Mouse (Mus musculus): ENCODE measurements around the gene Mrpl48. TPM values are rescaled to one million over a fixed set of nuclear protein-coding genes. Genes with fewer than 3 reads are reported as not detected.

Mrpl48 gene
- total and polyA plus RNA-seq, 3 experiments = 39.5 to 67.3 TPM; not detected in 1

DNA sequence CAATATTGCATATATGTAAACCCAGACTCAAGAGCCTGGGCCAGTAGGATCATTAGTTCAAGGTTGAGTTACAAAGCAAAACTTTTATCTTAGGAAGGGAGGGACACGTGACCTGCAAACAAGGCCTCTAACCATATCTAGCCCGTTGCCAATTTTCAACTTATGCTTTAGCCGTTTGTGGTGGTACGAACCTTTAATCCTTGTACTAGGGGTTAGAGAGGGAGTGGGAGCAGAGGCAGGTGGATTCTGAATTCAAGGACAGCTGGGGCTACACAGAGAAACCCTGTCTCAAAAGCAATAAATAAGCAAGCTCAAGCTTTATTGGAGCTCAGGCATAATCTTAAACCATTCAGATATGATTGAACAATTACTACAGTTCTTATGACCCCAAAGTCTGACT is 34.3 kb upstream of the Mrpl48 start:
- Histone ChIP-seq H3K9me3 (replicated peaks; ENCODE audit: insufficient read depth, low read length) (no peaks in the 10 kb centered on the region), H3K9ac (ENCODE audit: control insufficient read depth, low read depth, low read length, poor library complexity, severe bottlenecking) (no peak overlapping the region), H3K4me3 (ENCODE audit: control insufficient read depth in 1 of 2, insufficient read depth in 1 of 2, low read depth in 2 of 2, low read length in 2 of 2) (no peak overlapping the region), H3K36me3 (ENCODE audit: control insufficient read depth in 1 of 2, insufficient read depth in 2 of 2, low read length in 2 of 2) (peaks cover 2 to 8% of the 10 kb centered on the region in 2 experiments; a peak in 3 of 4 replicates), H3K27me3 (ENCODE audit: control insufficient read depth in 1 of 2, insufficient read depth in 2 of 2, low read length in 2 of 2) (no peaks in the 10 kb centered on the region), H3K4me1 (ENCODE audit: control insufficient read depth in 1 of 2, insufficient read depth in 2 of 2, low read length in 2 of 2) (peaks cover 2 to 7% of the 10 kb centered on the region in 2 experiments), H3K27ac (ENCODE audit: control insufficient read depth, low read depth, low read length) (no peak overlapping the region), H3K79me2 (ENCODE audit: control insufficient read depth, insufficient read depth, low read length, poor library complexity) (no peaks in the 10 kb centered on the region)
- TF ChIP-seq CHD1 (IDR thresholded peaks at IDR 0.05; ENCODE audit: low read depth, low read length) (no peak), TAL1 (IDR thresholded peaks at IDR 0.05; ENCODE audit: low read length) (no peak), MAZ (IDR thresholded peaks at IDR 0.05; ENCODE audit: low read depth, low read length) (no peak), RAD21 (IDR thresholded peaks at IDR 0.05; ENCODE audit: low read depth, low read length) (no peak), MAFK (IDR thresholded peaks at IDR 0.05; ENCODE audit: borderline replicate concordance, low read depth, low read length) (no peak), USF2 (IDR thresholded peaks at IDR 0.05; ENCODE audit: borderline replicate concordance in 1 of 2, insufficient read depth in 1 of 2, low read depth in 1 of 2, low read length in 2 of 2) (no peak), EP300 (IDR thresholded peaks at IDR 0.05; ENCODE audit: low read depth in 1 of 2, low read length in 2 of 2) (no peak), TBP (IDR thresholded peaks at IDR 0.05; ENCODE audit: low read depth, low read length) (no peak), POLR2AphosphoS2 (IDR thresholded peaks at IDR 0.05; ENCODE audit: low read length) (no peak), TCF12 (IDR thresholded peaks at IDR 0.05; ENCODE audit: low read depth, low read length) (no peak)
- no peak for DNase-seq (ENCODE audit: low read depth, low spot score)

DNA sequence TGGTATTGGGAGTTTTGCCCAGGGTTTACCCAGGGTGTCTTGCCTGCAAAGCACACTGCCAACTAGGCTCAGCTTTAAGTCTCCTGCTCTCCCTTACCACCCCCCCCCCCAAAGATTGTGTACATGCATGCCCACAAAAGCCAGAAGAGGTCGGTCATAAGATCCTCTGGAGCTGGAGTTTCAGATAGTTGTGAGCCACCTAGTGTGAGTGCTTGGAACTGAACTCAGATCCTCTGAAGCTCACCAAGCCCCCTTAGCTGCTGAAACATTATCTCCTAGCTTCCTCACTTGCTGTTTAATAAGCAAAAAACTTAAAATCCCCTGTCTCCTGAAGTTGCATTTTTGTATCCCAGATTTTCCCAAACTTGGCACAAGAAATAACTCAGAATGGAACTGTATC is 29.6 kb upstream of the Mrpl48 start:
- H3K27ac ChIP-seq (ENCODE audit: control insufficient read depth, low read depth, low read length) = no peak overlapping the region
- no peaks in the 10 kb centered on the region for H3K27me3 ChIP-seq (ENCODE audit: control insufficient read depth in 1 of 2, insufficient read depth in 2 of 2, low read length in 2 of 2)
- no peak overlapping the region for H3K4me3 ChIP-seq (ENCODE audit: control insufficient read depth in 1 of 2, insufficient read depth in 1 of 2, low read depth in 2 of 2, low read length in 2 of 2)
- H3K36me3 ChIP-seq (ENCODE audit: control insufficient read depth in 1 of 2, insufficient read depth in 2 of 2, low read length in 2 of 2) = peaks cover 2% of the 10 kb centered on the region in 2 experiments; a peak in 3 of 4 replicates
- TF ChIP-seq RAD21 (IDR thresholded peaks at IDR 0.05; ENCODE audit: low read depth, low read length) (peak; percentile 51), MEF2A (IDR thresholded peaks at IDR 0.05; ENCODE audit: extremely low read depth, insufficient replicate concordance, low read depth, low read length, poor library complexity, severe bottlenecking) (no peak), SMC3 (IDR thresholded peaks at IDR 0.05; ENCODE audit: low read depth, low read length) (peak; percentile 81), CTCF (IDR thresholded peaks at IDR 0.05 in 2 of 3, conservative IDR thresholded peaks at IDR 0.05 in 1 of 3; ENCODE audit: control insufficient read depth in 1 of 3, insufficient read depth in 1 of 3, low read depth in 2 of 3, low read length in 3 of 3, poor library complexity in 1 of 3, severe bottlenecking in 1 of 3) (peak; percentile 41 to 75 (median 47)), TCF12 (IDR thresholded peaks at IDR 0.05; ENCODE audit: low read depth, low read length) (no peak), ZC3H11A (IDR thresholded peaks at IDR 0.05; ENCODE audit: low read depth, low read length) (peak; percentile 17; the same call in 1 of the 2 replicates)
- DNase-seq (ENCODE audit: low read depth, low spot score) = peak; percentile 74
- H3K4me1 ChIP-seq (ENCODE audit: control insufficient read depth in 1 of 2, insufficient read depth in 2 of 2, low read length in 2 of 2) = peaks cover 0 to under 1% of the 10 kb centered on the region in 2 experiments; a peak in 1 of 4 replicates
- H3K9me3 ChIP-seq (replicated peaks; ENCODE audit: insufficient read depth, low read length) = no peaks in the 10 kb centered on the region
- no peak overlapping the region for H3K9ac ChIP-seq (ENCODE audit: control insufficient read depth, low read depth, low read length, poor library complexity, severe bottlenecking)
- no peaks in the 10 kb centered on the region for H3K79me2 ChIP-seq (ENCODE audit: control insufficient read depth, insufficient read depth, low read length, poor library complexity)
